Mouse (Mus musculus) heart, adult 2 months (tissue): ENCODE measurements at regions not wholly inside any gene's neighbourhood (a gene's known extent, or its start where the extent isn't known, plus 50 kb on each side); places are given as distances from the start of the nearest gene placed in this dataset.
A peak's percentile ranks its signal among the peaks of the same experiment; 100 is the strongest.

Experiments used
- DNase-seq, 2 experiments: peaks; one replicate each; pipeline ENCODE4 v3.0.0; 2021
- H3K27ac ChIP-seq: fragments of 200-600 bp; 2 replicates; pipeline ENCODE4 v1.8.1; 2022
- H3K27me3 ChIP-seq: fragments of 200-500 bp; 2 replicates; pipeline ENCODE4 v1.6.1; 2012; ENCODE audit warnings: mild to moderate bottlenecking, low read length, inconsistent platforms, mixed read lengths; ENCODE audit not compliant: control insufficient read depth, insufficient read depth
- H3K36me3 ChIP-seq: fragments of 200-500 bp; 2 replicates; pipeline ENCODE4 v1.6.1; 2012; ENCODE audit warnings: low read length, inconsistent platforms; ENCODE audit not compliant: control insufficient read depth, insufficient read depth
- H3K4me1 ChIP-seq: fragments of 200-500 bp; 2 replicates; pipeline ENCODE4 v1.6.1; 2011; ENCODE audit warnings: low read length; ENCODE audit not compliant: control insufficient read depth, insufficient read depth
- H3K4me3 ChIP-seq: fragments of 200-600 bp; 2 replicates; pipeline ENCODE4 v1.8.1; 2022
- H3K79me2 ChIP-seq: fragments of 200-500 bp; replicated peaks from 2 replicates; pipeline ENCODE4 v1.6.1; 2012; ENCODE audit warnings: mild to moderate bottlenecking, inconsistent platforms, low read length, moderate library complexity, mixed read lengths; ENCODE audit not compliant: control insufficient read depth, insufficient read depth
- H3K9ac ChIP-seq: fragments of 200-500 bp; 2 replicates; pipeline ENCODE4 v1.6.1; 2012; ENCODE audit warnings: low read depth, mild to moderate bottlenecking, control low read depth, inconsistent platforms, low read length, mixed read lengths
- CTCF ChIP-seq: fragments of 200-600 bp; IDR thresholded peaks from 2 replicates; pipeline ENCODE4 v1.8.1; 2022; ENCODE audit warnings: antibody characterized with exemption, mild to moderate bottlenecking, moderate library complexity
- EP300 ChIP-seq: fragments of 200-500 bp; IDR thresholded peaks from 2 replicates; pipeline ENCODE4 v1.6.1; 2011; ENCODE audit warnings: low read depth, low read length, control low read depth; ENCODE audit not compliant: insufficient read depth
- POLR2A ChIP-seq: fragments of 200-500 bp; IDR thresholded peaks from 2 replicates; pipeline ENCODE4 v1.6.1; 2011; ENCODE audit warnings: mild to moderate bottlenecking, low read depth, low read length, control low read depth; ENCODE audit not compliant: insufficient read depth
- WGBS: fragments of 180-500 bp; shearing (Covaris S2); methylation state at CpG from one replicate; pipeline ENCODE4 v1.1.7; 2018; 5-methylcytosine and 5-hydroxymethylcytosine counted together
- intact Hi-C: fragments of 180-260 bp; cut with DNase I; formaldehyde crosslinking; loops from one replicate; pipeline ENCODE4 v1.15.1; 2025

GRCm38 (mm10) chr2:10784266-10784665, 387.6 kb upstream of the Prkcq start:
- H3K36me3 ChIP-seq = no peaks in the 10 kb centered on the region
- WGBS = 21% methylated on average over 1 of the region's 2 CpGs

DNA sequence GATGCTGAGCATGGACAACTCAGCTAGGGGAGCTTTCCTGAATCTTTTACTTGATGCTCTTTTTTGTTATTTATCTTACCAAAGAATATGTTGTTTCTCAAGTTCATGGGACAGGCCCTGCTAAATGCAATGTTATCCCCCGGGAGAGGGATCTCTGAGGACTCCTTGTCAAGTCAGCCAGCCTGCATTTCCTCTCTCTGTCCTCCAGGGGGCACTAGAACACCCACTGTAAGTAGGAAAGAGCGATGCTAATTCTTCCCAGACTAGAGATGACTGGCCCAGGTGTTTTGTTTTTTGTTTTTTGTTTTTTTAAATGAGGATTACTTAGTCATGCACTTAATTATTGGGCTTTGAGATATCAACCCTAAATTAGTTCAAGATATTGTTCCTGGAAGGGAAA, 386.8 kb upstream of the Prkcq start:
- TF ChIP-seq POLR2A = no peak
- TF ChIP-seq CTCF = peak; percentile 89
- no peak for TF ChIP-seq EP300
- Histone ChIP-seq H3K27me3 (no peaks in the 10 kb centered on the region), H3K79me2 (no peaks in the 10 kb centered on the region), H3K36me3 (no peaks in the 10 kb centered on the region), H3K9ac (no peak overlapping the region), H3K27ac (no peak overlapping the region), H3K4me1 (no peaks in the 10 kb centered on the region), H3K4me3 (no peak overlapping the region)
- 14% methylated on average over 2 of the region's 2 CpGs for WGBS
- intact Hi-C loops = loop anchor here (10.0 kb wide), 1 partner anchor 270 kb away; no protein-coding TSS in a partner anchor
- peak; percentile 20 to 22 for DNase-seq

More at GRCm38 (mm10) chr2:10784266-10784665, 387.6 kb upstream of the Prkcq start:
- Histone ChIP-seq H3K9ac (no peak overlapping the region), H3K4me3 (no peak overlapping the region), H3K79me2 (no peaks in the 10 kb centered on the region), H3K27ac (no peak overlapping the region), H3K4me1 (no peaks in the 10 kb centered on the region), H3K27me3 (no peaks in the 10 kb centered on the region)
- intact Hi-C loops = loop anchor here (5.0 to 10.0 kb wide), 2 partner anchors 43 to 271 kb away; no protein-coding TSS in a partner anchor
- TF ChIP-seq CTCF (no peak), POLR2A (no peak), EP300 (no peak)
- DNase-seq = no peak

GRCm38 (mm10) chr2:10788509-10788908, 383.4 kb upstream of the Prkcq start:
- Histone ChIP-seq H3K36me3 (no peaks in the 10 kb centered on the region), H3K9ac (no peak overlapping the region), H3K27ac (no peak overlapping the region), H3K27me3 (no peaks in the 10 kb centered on the region), H3K79me2 (no peaks in the 10 kb centered on the region), H3K4me1 (no peaks in the 10 kb centered on the region), H3K4me3 (no peak overlapping the region)
- DNase-seq = peak; percentile 77 to 79
- intact Hi-C loops = loop anchor here (10.0 kb wide), 1 partner anchor 266 kb away; no protein-coding TSS in a partner anchor
- WGBS = 23% methylated on average over 1 of the region's 1 CpGs
- no peak for TF ChIP-seq EP300
- no peak for TF ChIP-seq POLR2A
- no peak for TF ChIP-seq CTCF

DNA sequence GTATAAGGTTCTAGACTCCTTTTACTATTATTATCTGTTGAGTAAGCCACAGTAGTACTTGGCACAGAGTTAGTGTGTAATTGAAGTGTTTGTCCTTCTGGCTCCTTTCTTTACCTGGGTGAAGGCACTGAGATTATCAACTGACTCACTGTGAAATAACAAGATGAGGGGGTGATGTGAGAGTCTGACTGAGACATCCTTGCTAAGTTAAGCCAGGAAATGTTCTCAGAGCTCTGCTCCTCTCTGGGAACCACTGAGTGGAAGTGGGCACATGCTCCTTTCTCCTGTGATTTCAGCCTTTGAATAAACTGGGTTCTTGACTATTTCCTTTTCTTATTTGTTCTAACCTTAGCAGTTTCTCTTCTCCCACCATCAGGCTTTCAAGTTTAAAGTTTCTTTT, 380.7 kb upstream of the Prkcq start:
- H3K4me1 ChIP-seq = no peaks in the 10 kb centered on the region
- H3K36me3 ChIP-seq = no peaks in the 10 kb centered on the region
- TF ChIP-seq CTCF (no peak), POLR2A (no peak), EP300 (no peak)
- H3K9ac ChIP-seq = no peak overlapping the region
- no peak overlapping the region for H3K4me3 ChIP-seq
- H3K79me2 ChIP-seq = no peaks in the 10 kb centered on the region
- DNase-seq = no peak
- intact Hi-C loops = no loop called here
- no peaks in the 10 kb centered on the region for H3K27me3 ChIP-seq
- H3K27ac ChIP-seq = no peak overlapping the region

DNA sequence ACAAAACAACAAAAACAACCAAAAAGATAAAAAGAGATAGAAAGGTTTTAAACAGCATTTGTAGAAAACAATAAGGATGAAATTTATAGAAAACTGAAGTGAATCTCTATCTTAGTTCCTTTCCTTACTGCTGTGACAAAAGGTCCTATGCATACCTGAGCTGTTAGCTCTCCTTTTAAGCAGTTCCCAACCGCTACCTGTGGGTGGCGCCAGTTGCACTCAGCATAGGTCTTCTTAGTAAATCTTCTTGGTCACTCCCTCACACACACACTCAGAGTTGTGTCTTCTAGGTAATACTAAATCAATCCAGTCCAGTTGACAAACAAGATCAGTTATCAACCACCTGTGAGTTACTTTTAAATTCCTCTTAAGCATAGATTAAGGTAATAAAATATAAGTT, 355.5 kb upstream of the Prkcq start:
- Histone ChIP-seq H3K36me3 (no peaks in the 10 kb centered on the region), H3K9ac (no peak overlapping the region), H3K27me3 (no peaks in the 10 kb centered on the region), H3K4me1 (no peaks in the 10 kb centered on the region), H3K4me3 (no peak overlapping the region), H3K27ac (no peak overlapping the region), H3K79me2 (no peaks in the 10 kb centered on the region)
- intact Hi-C loops = no loop called here
- 20% methylated on average over 2 of the region's 2 CpGs for WGBS
- TF ChIP-seq POLR2A = no peak
- peak; percentile 13; the same call in 1 of the 2 replicates for TF ChIP-seq CTCF
- DNase-seq = no peak

DNA sequence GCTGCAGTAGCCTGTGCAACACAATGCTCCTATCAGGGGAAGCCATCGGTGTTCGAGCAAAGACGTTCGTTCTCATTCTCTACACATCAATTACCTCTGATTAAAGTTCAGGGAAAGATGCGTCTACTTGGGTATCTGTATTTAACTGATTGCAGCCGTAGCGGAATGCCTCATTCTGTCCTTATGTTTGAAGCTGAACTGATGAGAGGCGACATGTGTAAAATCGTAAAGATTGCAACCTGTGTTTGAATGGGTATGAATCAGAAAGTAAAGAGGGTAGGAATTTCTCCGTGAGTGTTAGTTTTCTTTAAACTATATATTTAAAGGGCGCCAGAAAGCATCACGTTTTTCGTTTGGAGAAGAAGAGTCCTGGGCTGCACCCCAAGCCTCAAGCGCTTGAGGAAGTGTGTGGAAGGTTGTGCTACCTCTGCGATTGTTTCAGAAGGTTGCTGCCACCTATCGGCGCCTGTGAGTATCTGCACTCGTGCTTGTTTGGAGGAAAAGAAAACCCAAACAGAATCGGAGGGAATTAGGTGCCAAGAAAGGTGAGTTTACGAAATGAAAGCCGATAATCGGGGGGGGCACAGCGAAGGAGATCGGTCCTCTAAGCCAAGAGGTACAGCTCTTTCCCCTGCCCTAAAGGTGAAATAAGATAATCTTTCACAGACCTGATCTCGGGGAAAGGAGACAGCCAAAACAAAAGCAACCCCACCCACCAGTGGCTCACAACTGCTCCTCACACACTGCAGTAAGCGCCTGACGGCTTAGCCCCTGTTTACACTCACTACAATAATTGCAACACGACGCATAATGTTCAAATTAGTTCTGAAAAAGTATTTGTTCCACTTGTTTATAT, 346.4 kb upstream of the Prkcq start:
- intact Hi-C loops = loop anchor here (5.0 kb wide), 1 partner anchor 43 kb away; no protein-coding TSS in a partner anchor

More for the DNA sequence above, 346.4 kb upstream of the Prkcq start:
- Histone ChIP-seq H3K4me3 (peak overlapping the region; percentile 37), H3K9ac (no peak overlapping the region), H3K4me1 (no peaks in the 10 kb centered on the region), H3K27me3 (no peaks in the 10 kb centered on the region), H3K27ac (no peak overlapping the region), H3K79me2 (no peaks in the 10 kb centered on the region), H3K36me3 (no peaks in the 10 kb centered on the region)
- WGBS = 29% methylated on average over 29 of the region's 29 CpGs
- peak; percentile 30 to 57 for DNase-seq
- TF ChIP-seq CTCF (peak; percentile 86), EP300 (no peak)
